Mouse (Mus musculus): ENCODE results near the gene Rpl12.
"Not testable (repeated sequence)": the region's sequence is repeated elsewhere in the genome, so short reads cannot be mapped to it uniquely, and the experiment has no call there.

The Rpl12 gene

GRCm38 (mm10) chr2:32981725-32982271 lies 20.4 kb downstream of the Rpl12 start, which contains the start of gene Slc2a8:
Slc2a8 (minus strand) TSS chr2:32982083.
- DNase-seq (ENCODE audit: low spot score): peak; percentile 81

DNA sequence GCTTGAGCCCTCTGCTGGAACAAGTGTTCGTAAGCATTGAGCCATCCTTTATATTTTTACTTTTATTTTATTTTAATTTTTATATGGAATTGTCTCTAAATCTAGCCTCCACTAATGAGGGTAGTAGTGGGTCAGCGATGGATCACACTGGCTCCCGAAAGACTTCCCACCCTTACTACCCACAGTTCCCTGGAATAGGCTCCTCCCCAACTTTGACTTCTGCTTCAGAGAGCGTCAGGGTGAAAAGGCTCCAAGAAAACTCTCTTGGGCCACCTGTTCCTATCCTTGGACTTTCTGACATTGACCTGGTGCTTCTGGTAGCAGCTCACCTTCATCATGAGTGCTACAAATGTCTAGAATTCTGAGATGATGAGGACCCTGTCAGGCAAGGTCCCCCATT lies 21.3 kb downstream of the Rpl12 start:
- no peak for DNase-seq (ENCODE audit: low spot score)

- no peak for DNase-seq (ENCODE audit: low spot score)
These were observed 22.3 kb downstream of the Rpl12 start for GRCm38 (mm10) chr2:32983617-32984016.

GRCm38 (mm10) chr2:32985844-32986243 lies 24.5 kb downstream of the Rpl12 start:
- no peak for DNase-seq (ENCODE audit: low spot score)

GRCm38 (mm10) chr2:32989376-32989775 lies 28.0 kb downstream of the Rpl12 start:
- no peak for DNase-seq (ENCODE audit: low spot score)

GRCm38 (mm10) chr2:32990167-32990832 lies 28.9 kb downstream of the Rpl12 start:
- peak; percentile 23 for DNase-seq (ENCODE audit: low spot score)

DNA sequence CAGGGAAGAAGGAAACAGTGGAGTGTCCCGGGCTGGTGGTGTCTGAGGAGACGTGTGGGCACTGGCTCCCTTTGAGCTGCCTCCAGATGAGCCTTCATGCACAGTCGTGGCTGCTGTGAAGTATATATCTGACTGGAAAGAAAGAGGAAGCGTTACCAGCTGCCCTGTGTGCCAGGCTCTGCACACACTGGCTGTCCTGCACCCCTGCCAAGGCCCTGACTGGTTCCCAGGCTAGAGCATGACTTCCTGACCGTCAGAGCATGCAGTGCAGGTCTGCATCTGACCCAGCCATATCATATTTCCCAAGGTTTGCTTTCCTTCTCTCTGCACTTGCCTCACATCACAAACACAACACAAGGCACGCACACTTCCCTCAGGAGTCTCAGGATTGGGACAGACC lies 30.8 kb downstream of the Rpl12 start:
- no peak for DNase-seq (ENCODE audit: low spot score)

DNA sequence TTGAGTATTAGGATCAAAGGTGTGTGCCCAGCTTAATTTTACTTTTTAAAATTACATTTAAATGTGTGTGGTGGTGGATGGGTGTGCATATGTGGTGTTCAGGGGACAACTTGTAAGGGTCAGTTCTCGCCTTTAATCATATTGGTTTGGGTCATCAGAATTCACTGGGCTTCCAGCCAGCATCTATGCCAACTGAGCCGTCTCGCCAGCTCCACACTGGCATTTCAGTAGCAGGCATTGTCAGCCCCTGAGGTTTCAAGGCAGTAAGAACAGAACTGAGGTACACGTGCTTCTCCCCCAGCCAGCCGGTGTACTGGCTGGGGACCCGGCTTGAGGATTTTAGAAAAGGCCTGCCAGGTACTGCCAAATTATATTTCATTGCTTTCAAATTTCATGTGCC lies 35.7 kb downstream of the Rpl12 start:
- DNase-seq (ENCODE audit: low spot score): no peak

GRCm38 (mm10) chr2:32997792-32998191 lies 36.4 kb downstream of the Rpl12 start:
- no peak for DNase-seq (ENCODE audit: low spot score)

- no peak for DNase-seq (ENCODE audit: low spot score)
These were observed 38.4 kb downstream of the Rpl12 start for GRCm38 (mm10) chr2:32999752-33000151.

DNA sequence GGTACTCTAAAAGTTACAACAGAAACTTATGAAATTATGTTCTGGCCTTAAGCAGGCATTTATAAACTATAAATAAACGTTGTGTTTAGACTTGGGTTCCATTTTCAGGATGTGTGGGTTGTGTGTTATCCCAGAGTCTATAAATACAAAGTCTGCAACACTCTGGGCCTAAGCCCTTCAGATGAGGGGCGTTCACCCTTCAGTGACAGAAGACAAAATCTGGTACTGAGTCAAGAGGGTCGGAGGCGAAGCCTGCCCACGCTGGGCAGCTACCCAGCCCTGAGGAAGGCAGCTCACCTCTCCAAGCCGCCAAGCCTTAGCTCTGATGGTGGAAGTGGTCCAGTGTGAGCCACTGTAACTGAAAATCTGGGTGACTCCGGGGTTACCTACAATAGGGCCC lies 40.8 kb downstream of the Rpl12 start:
- DNase-seq (ENCODE audit: low spot score): no peak

GRCm38 (mm10) chr2:33005041-33005440 lies 43.7 kb downstream of the Rpl12 start:
- DNase-seq (ENCODE audit: low spot score): no peak

DNA sequence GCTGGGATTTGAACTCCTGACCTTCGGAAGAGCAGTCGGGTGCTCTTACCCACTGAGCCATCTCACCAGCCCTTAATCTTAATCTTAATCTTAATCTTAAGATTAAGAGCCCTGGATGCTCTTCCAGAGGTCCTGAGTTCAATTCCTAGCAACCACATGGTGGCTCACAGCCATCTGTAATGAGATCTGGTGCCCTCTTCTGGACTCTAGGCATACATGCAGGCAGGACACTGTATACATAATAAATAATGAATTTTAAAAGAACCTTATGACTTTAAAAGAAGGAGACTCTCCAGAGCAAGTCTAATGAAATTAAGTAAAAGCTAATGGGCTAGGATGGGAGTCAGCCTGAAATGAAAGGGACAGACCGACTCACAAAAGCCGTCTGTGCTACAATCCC lies 47.7 kb downstream of the Rpl12 start:
- DNase-seq (ENCODE audit: low spot score): not testable (repeated sequence)

- DNase-seq (ENCODE audit: low spot score): no peak
These were observed 53.5 kb downstream of the Rpl12 start for GRCm38 (mm10) chr2:33014877-33015276.
